Mouse (Mus musculus): Measurements from ENCODE around the gene Ssr4. TPM values are rescaled to one million over a fixed set of nuclear protein-coding genes. Genes with fewer than 3 reads are reported as not detected.
"Not testable (repeated sequence)": the region's sequence is repeated elsewhere in the genome, so short reads cannot be mapped to it uniquely, and the experiment has no call there.

Ssr4 gene
- 280 and 308 TPM in 2 replicates for polyA plus RNA-seq (2012; rRNA removed)

DNA sequence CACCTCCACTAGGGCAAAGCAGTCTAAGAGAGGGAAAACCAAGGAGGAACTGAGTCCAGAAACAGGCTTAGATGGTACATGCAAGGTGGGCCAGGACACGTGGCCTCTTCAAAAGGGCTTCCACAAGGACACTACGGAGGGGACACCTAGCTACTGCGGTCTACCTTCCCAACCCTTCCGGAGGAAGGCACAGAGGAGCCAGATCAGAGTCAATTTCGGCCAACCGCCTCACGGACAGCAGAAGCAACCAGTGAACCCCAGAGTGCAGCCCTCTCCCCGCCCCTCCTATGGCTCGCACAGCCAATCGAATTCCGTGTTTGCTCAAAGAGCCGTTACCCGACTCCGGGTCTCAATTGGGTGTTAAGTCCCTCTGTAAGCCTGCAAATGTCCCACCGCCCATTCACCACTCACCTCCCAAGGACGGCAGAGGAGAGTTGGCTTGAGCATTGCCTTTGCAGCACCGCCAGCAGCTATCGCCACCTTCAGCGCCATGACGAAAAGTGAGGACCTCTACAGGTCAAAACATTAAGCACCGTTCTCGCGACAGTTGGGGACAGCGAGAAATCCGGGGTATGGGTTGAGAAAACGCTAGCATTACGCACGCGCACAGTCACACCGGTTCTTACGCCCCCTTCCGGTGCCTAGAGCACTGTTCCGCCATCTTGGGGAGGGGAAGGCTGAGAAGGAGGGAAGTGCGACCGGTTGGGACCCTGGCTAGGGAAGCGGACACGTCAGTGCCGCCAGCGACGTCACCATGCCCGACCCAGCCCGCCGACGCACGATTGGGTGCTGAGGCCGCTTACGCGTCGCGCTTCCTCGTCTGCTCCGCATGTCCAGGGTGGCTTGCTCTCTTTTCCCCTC lies at the start of gene Ssr4, which contains the start of gene Idh3g:
TSS of gene Ssr4 (plus strand) at position 665 of the 861 bp plus-strand sequence.
TSS of gene Idh3g (minus strand) at position 534 of the 861 bp plus-strand sequence.
- peak; percentile 88 for DNase-seq (ENCODE audit: low read depth, low spot score)
- 22% methylated on average over 52 of the region's 52 CpGs for WGBS

DNA sequence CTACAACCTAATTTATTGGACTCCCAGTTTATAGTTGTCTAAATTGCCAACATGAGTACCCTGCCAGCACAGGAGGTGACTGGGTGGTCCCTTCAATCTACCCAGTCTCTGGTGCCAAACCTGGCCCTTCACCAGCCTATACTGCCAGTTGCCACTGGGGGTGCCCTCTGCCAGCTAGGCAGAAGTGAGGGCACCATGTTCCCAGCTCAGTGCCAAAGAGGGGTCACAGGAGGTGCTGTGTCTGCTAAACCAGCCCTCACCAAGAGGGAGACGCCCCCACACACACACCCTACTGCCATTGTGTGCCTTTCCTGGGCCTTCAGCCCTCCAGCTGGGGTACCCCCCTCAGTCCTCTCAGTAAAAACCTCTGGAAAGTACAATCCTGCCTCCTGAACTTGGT lies 48.7 kb upstream of the Ssr4 start:
- 62% methylated on average over 1 of the region's 1 CpGs for WGBS

DNA sequence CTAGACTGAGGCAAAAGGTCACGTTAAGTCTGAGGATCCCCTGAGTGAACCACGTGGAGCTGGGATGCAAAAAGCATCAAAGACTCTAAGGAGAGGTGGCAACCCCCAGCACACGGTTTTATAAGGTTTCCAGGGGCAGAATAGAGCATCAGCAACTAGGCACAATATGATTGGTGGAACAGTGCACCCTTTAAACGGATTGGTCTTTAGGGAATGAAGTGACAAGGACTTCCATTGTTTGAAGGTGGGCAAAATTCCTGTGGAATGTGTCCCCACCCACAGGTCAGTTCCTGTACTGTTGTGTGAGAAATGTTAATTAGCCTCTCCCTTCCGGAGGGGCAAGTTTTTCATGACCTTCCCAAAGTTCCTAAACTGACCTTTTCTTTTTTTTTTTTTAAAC lies 47.7 kb upstream of the Ssr4 start:
- WGBS = 54% methylated on average over 5 of the region's 5 CpGs
- no peak for DNase-seq (ENCODE audit: low read depth, low spot score)

More for the DNA sequence above, 48.7 kb upstream of the Ssr4 start:
- DNase-seq (ENCODE audit: low read depth, low spot score) = no peak

GRCm38 (mm10) chrX:73739841-73740240 lies 47.0 kb upstream of the Ssr4 start:
- not testable (repeated sequence) for DNase-seq (ENCODE audit: low read depth, low spot score)
- WGBS = 93% methylated on average over 7 of the region's 7 CpGs

DNA sequence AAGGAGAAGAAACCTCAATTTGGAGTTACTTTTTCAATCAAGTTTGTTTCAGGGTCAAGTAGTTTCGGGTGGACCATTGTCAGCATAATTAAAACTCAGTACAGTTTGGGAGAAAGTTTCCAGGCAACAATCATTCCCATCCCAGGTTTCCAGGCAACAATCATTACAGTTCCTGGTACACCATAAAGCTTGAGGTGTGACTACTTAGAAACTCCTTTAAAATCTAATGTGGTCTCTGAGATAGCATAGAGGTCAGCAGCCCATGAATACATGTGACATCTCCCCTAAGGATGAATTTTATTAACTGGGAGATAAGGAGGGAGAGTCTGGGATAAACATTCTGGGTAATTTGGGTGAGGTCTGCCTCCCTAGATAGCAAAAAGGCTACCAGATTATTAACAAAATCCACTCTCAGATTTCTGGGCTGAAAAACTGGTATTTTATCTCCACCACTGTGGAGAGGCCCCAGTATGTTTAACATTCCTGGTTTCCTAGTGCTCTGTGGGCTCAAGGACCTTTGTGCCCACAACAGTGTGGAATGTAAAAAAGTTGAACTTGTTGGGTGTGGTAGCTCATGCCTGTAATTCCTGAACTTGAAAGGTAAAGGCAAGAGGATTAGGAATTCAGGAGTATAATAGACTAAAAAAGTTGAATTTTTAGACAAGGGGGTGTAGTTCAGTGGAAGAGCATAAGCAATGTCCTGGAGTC lies 41.9 kb upstream of the Ssr4 start:
- WGBS = 33% methylated on average over 1 of the region's 1 CpGs
- no peak for DNase-seq (ENCODE audit: low read depth, low spot score)

DNA sequence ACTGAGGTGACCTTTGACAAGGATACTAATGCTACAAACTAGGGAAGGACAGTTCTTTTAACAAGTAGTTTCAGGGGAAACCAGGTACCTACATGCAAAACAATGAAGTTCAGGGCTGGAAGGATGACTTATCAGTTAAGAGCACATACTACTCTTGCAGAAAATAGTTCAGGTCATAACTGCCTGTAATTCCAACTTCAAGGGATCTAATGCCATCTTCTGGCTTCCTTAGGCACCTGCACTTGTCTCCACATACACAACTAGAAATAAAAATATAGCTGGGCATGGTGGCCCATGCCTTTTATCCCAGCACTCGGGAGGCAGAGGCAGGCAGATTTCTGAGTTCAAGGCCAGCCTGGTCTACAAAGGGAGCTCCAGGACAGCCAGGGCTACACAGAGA lies 37.9 kb upstream of the Ssr4 start:
- DNase-seq (ENCODE audit: low read depth, low spot score) = no peak
- 94% methylated on average over 1 of the region's 1 CpGs for WGBS

GRCm38 (mm10) chrX:73756334-73757140 lies 30.3 kb upstream of the Ssr4 start, which contains the start of gene Plxnb3:
Gene Plxnb3 (plus strand): TSS chrX:73757090.
- no peak for DNase-seq (ENCODE audit: low read depth, low spot score)
- 79% methylated on average over 5 of the region's 5 CpGs for WGBS

DNA sequence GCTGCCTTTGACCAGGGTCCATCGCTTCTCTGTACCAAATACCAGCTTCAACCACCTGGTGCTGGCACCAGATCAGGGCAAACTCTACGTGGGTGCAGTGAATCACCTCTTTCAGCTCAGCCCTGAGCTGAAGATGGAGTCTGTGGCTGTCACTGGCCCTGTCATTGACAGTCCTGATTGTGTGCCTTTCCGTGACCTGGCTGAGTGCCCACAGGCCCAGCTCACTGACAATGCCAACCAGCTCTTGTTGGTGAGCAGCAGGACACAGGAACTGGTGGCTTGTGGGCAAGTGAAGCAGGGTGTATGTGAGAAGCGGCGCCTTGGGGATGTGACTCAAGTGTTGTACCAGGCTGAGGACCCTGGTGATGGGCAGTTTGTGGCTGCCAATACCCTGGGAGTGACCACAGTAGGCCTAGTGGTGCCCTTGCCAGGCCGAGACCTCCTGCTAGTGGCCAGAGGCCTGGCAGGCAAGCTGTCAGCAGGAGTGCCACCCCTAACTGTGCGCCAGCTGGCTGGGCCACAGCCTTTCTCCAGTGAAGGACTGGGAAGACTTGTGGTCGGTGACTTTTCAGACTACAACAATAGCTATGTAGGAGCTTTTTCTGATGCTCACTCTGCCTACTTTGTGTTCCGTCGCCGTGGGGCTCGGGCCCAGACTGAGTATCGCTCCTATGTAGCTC lies 28.1 kb upstream of the Ssr4 start:
- no peak for DNase-seq (ENCODE audit: low read depth, low spot score)
- 85% methylated on average over 13 of the region's 13 CpGs for whole genome bisulfite sequencing

- WGBS = 20% methylated on average over 1 of the region's 1 CpGs
- DNase-seq (ENCODE audit: low read depth, low spot score) = no peak
Measured at GRCm38 (mm10) chrX:73765311-73765710, 21.5 kb upstream of the Ssr4 start.

GRCm38 (mm10) chrX:73767267-73767666 lies 19.6 kb upstream of the Ssr4 start:
- DNase-seq (ENCODE audit: low read depth, low spot score) = no peak
- 72% methylated on average over 9 of the region's 9 CpGs for WGBS

- no peak for DNase-seq (ENCODE audit: low read depth, low spot score)
- 22% methylated on average over 9 of the region's 9 CpGs for WGBS
Measured at GRCm38 (mm10) chrX:73774168-73774760, 12.6 kb upstream of the Ssr4 start, which contains the start of gene Srpk3. Gene Srpk3 (plus strand): TSS chrX:73774405.

- 70% methylated on average over 10 of the region's 10 CpGs for WGBS
- DNase-seq (ENCODE audit: low read depth, low spot score) = no peak
Measured at GRCm38 (mm10) chrX:73774802-73775483, 11.9 kb upstream of the Ssr4 start.

- WGBS = 76% methylated on average over 3 of the region's 3 CpGs
- DNase-seq (ENCODE audit: low read depth, low spot score) = no peak
Measured at GRCm38 (mm10) chrX:73782227-73782626, 4.6 kb upstream of the Ssr4 start.

GRCm38 (mm10) chrX:73785666-73786065 lies 1.2 kb upstream of the Ssr4 start:
- no peak for DNase-seq (ENCODE audit: low read depth, low spot score)

GRCm38 (mm10) chrX:73787225-73787558 lies 364 bp downstream of the Ssr4 start:
- no peak for DNase-seq (ENCODE audit: low read depth, low spot score)
- 17% methylated on average over 22 of the region's 22 CpGs for WGBS

- no peak for DNase-seq (ENCODE audit: low read depth, low spot score)
- WGBS = 92% methylated on average over 1 of the region's 1 CpGs
Measured at GRCm38 (mm10) chrX:73788501-73788900, 1.7 kb downstream of the Ssr4 start.

DNA sequence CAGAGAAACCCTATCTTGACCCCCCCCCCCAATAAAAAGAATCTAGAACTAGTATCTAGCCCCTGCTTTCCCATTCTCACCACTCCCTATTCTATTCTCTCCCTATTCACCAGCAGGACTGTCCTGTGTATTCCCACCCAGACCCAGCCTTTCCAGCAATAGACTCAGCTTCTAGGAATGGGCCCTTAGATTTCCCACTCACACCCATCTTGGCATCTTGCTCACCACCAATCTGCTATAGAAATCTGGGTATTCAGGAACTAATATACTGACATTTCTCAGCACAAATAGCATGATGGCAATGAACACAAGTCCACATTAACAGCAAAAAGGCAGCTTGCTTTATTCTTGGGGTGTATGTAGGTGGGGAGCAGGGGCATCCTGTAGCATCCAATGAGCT lies 6.2 kb downstream of the Ssr4 start:
- DNase-seq (ENCODE audit: low read depth, low spot score) = no peak

DNA sequence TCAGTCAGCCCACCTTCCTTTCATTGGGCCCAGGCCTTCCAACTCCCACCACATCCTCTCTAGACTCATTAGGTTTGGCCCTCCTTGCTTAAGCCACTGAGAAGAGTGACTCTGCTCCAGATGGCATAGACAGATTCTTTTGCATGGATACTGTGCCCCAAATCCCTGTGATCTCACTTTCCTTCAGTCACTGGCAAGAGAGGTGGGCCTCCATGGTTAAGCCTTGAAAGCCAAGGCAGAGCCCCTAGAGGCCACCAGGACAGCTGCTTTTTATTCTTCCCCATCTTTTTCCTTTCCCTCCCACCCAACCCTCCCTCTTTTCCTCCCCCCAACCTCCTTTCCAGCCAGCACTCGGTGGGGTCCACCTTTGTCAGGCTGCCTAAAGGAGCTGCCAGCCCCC lies 6.7 kb downstream of the Ssr4 start:
- WGBS = 65% methylated on average over 1 of the region's 1 CpGs
- no peak for DNase-seq (ENCODE audit: low read depth, low spot score)

DNA sequence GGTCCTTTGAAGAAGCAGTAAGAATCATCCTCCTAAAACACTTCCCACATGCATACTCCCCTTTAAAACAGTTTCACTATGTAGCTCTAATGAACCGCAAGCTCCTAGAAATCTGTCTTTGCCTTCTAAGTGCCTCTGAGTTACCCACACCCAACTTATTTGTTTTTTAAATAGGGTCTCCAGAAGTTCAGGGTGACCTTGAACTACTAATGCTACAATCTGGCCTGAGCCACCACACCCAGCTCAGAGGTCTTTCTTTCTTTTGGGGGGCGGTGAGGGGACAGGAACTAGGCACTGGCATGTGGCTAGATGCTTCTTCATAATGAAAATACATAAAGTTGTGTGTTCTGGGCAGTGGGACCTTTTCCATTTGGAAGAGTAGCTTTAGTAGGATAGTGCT lies 10.7 kb downstream of the Ssr4 start:
- no peak for DNase-seq (ENCODE audit: low read depth, low spot score)
- WGBS = 81% methylated on average over 2 of the region's 2 CpGs
